Mouse (Mus musculus) E14TG2a.4 (cell line): ENCODE data around the gene 5330417C22Rik.

Experiments
- CTCF ChIP-seq: conservative IDR thresholded peaks from 2 replicates; pipeline ENCODE4 v1.5.1; 2014; ENCODE audit warnings: low read length
- NANOG ChIP-seq: IDR thresholded peaks from 2 replicates; pipeline ENCODE4 v1.6.1; 2014; ENCODE audit warnings: borderline replicate concordance, low read length, mixed read lengths

- no peak for TF ChIP-seq CTCF
- TF ChIP-seq NANOG: no peak
Measured at GRCm38 (mm10) chr3:108478800-108479199, 57.5 kb downstream of the 5330417C22Rik start.
